Mouse (Mus musculus): ENCODE data around the gene Prkce.

- no peak for TF ChIP-seq CTCF (IDR thresholded peaks at IDR 0.05; ENCODE audit: control insufficient read depth, insufficient read depth, low read length)
- no peak for TF ChIP-seq POLR2A (IDR thresholded peaks at IDR 0.05; ENCODE audit: borderline replicate concordance, control insufficient read depth, low read depth, low read length)
These were observed 503.1 kb downstream of the Prkce start for GRCm38 (mm10) chr17:86670731-86671130.

Data from bone marrow, adult 2 months (tissue).